Mouse (Mus musculus) embryonic facial prominence, embryonic 13.5 days (tissue): ENCODE measurements around the gene Spast. TPM values are rescaled to one million over a fixed set of nuclear protein-coding genes. Genes with fewer than 3 reads are reported as not detected.

Source experiments
- ATAC-seq: fragments of 200-750 bp; cut with Nextera tagmentation; 2 replicates; pipeline ENCODE4 v1.8.0; 2017; ENCODE audit warnings: low read depth; ENCODE audit not compliant: insufficient number of reproducible peaks, insufficient read depth, low FRiP score, low TSS enrichment
- H3K27ac ChIP-seq: fragments of 300-500 bp; sonication (generic); 2 replicates; pipeline ENCODE4 v1.5.1; 2015; ENCODE audit warnings: moderate library complexity, mild to moderate bottlenecking, inconsistent platforms
- H3K27me3 ChIP-seq: fragments of 300-500 bp; sonication (generic); 2 replicates; pipeline ENCODE4 v1.6.1; 2015; ENCODE audit warnings: mild to moderate bottlenecking, inconsistent platforms
- H3K36me3 ChIP-seq: fragments of 300-500 bp; sonication (generic); 2 replicates; pipeline ENCODE4 v1.6.1; 2015; ENCODE audit warnings: mild to moderate bottlenecking, inconsistent platforms
- H3K4me1 ChIP-seq: fragments of 300-500 bp; sonication (generic); 2 replicates; pipeline ENCODE4 v1.6.1; 2015; ENCODE audit warnings: inconsistent platforms
- H3K4me2 ChIP-seq: fragments of 300-500 bp; sonication (generic); 2 replicates; pipeline ENCODE4 v1.6.1; 2015; ENCODE audit warnings: moderate library complexity, mild to moderate bottlenecking, inconsistent platforms
- H3K4me3 ChIP-seq: fragments of 300-500 bp; sonication (generic); 2 replicates; pipeline ENCODE4 v1.5.1; 2015; ENCODE audit warnings: mild to moderate bottlenecking, inconsistent platforms
- H3K9ac ChIP-seq: fragments of 300-500 bp; sonication (generic); 2 replicates; pipeline ENCODE4 v1.6.1; 2015; ENCODE audit warnings: mild to moderate bottlenecking, inconsistent platforms
- H3K9me3 ChIP-seq: fragments of 300-500 bp; sonication (generic); 2 replicates; pipeline ENCODE4 v1.6.1; 2016; ENCODE audit warnings: inconsistent platforms
- WGBS: fragments of 180-500 bp; shearing (Covaris S2); methylation state at CpG from one replicate; pipeline ENCODE4 v1.1.7; 2015; ENCODE audit warnings: mixed read lengths; 5-methylcytosine and 5-hydroxymethylcytosine counted together
- polyA plus RNA-seq: library from polyadenylated mRNA; unstranded; fragments of >200 nt; fragmentation: Nextera tagmentation; extraction: Ambion mirVana; gene quantifications from 2 replicates; pipeline ENCODE4 v1.2.1, GENCODE M21; 2015

Spast gene
- polyA plus RNA-seq, 1 experiment from 2014 or later, result 15.6 TPM

- Histone ChIP-seq H3K9me3 (no peaks in the 10 kb centered on the region), H3K9ac (no peak overlapping the region), H3K36me3 (no peaks in the 10 kb centered on the region), H3K4me1 (no peaks in the 10 kb centered on the region), H3K27me3 (no peaks in the 10 kb centered on the region), H3K4me3 (no peak overlapping the region), H3K27ac (no peak overlapping the region), H3K4me2 (no peak overlapping the region)
- ATAC-seq, result no peak
- 79% methylated on average over 9 of the region's 9 CpGs for WGBS
Measured at GRCm38 (mm10) chr17:74437762-74438161, 99.0 kb downstream of the Spast start.

GRCm38 (mm10) chr17:74440486-74440885, 101.7 kb downstream of the Spast start:
- no peak for ATAC-seq
- Histone ChIP-seq H3K4me3 (no peak overlapping the region), H3K4me1 (no peaks in the 10 kb centered on the region), H3K9me3 (no peaks in the 10 kb centered on the region), H3K36me3 (no peaks in the 10 kb centered on the region), H3K9ac (no peak overlapping the region), H3K27me3 (no peaks in the 10 kb centered on the region), H3K27ac (no peak overlapping the region), H3K4me2 (no peak overlapping the region)
- WGBS, result 75% methylated on average over 5 of the region's 5 CpGs

Other genes starting within 250 kb of the Spast start
- gene Memo1, start 43.5 kb upstream of the Spast start, polyA plus RNA-seq, result 80.3 and 85.8 TPM in 2 replicates
- gene Dpy30, start 15.0 kb upstream of the Spast start, polyA plus RNA-seq, result 226 and 247 TPM in 2 replicates
- gene Slc30a6, start 56.6 kb downstream of the Spast start, polyA plus RNA-seq, result 38.4 and 42.8 TPM in 2 replicates
- gene Nlrc4, start 120.2 kb downstream of the Spast start, polyA plus RNA-seq, result 0.26 and 0.38 TPM in 2 replicates
- 56.5 and 60.5 TPM in 2 replicates for gene Yipf4, start 150.5 kb downstream of the Spast start, polyA plus RNA-seq
- gene Birc6, start 189.3 kb downstream of the Spast start, polyA plus RNA-seq, result 102 and 105 TPM in 2 replicates